Mouse (Mus musculus): ENCODE results near the gene 4930404H24Rik. TPM values are rescaled to one million over a fixed set of nuclear protein-coding genes. Genes with fewer than 3 reads are reported as not detected.

4930404H24Rik gene
- polyA plus RNA-seq, 1 experiment from 2014 or later = not detected

DNA sequence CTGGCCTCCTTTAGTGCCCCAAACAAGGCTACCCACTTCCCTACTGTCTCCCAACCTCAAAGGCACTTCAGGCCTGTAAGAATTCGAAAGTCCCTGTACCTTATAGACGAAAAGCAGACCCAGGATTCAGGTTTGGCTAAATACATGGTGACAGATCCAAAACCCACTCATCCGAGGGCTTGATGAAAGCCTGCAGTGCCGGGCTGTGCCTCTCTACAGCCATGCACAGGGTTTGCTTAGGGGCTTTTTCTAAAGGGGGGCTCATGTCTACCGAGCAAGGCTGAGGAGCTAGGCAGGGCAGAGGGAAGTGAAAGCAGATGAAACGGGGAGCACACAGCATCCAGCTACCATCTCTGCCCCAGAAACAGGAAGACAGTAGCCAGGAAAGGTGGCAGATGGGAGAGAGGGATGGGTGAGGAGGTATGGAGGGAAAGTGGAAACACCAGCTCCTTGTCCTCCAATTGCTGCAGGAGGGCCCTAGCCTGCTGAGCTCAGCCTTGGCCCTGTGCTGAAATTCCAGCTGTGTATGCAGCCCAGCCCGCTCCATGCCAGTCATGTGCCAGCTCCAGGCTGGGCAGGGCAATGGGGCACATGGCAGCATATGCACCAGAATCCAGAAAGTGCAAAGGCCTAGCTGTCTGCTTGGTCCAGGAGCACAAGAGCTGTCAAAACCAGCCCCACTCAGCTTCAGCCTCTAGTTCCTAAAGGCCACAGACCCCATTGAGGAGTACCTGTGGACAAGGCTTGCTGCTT, 11.3 kb upstream of the 4930404H24Rik start:
- H3K9me3 ChIP-seq (replicated peaks) = no peaks in the 10 kb centered on the region
- H3K4me1 ChIP-seq = peaks cover 50% of the 10 kb centered on the region
- peak overlapping the region; percentile 51 for H3K27ac ChIP-seq
- H3K4me2 ChIP-seq = no peak overlapping the region
- no peak for ATAC-seq
- H3K36me3 ChIP-seq (ENCODE audit: poor library complexity, severe bottlenecking) = no peaks in the 10 kb centered on the region
- no peaks in the 10 kb centered on the region for H3K27me3 ChIP-seq
- H3K4me3 ChIP-seq = no peak overlapping the region
- H3K9ac ChIP-seq = peak overlapping the region; percentile 30; the same call in 1 of the 2 replicates
- WGBS = 66% methylated on average over 7 of the region's 7 CpGs

DNA sequence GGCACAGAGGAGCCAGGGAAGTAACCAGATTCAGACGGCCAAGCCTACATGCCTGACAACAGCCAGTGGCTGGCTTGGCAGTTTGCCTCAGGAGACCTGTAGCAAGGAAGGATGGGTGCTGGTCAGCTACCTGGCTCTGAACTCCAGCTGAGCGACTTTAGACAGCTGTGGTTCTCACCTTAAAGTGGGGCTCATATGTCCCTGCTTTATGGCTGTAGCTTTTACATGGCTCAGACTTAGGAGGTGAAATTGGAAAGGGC, 10.8 kb upstream of the 4930404H24Rik start:
- no peak for ATAC-seq
- no peak overlapping the region for H3K4me3 ChIP-seq
- peak overlapping the region; percentile 51; the same call in 1 of the 2 replicates for H3K27ac ChIP-seq
- peak overlapping the region; percentile 30; the same call in 1 of the 2 replicates for H3K9ac ChIP-seq
- 78% methylated on average over 2 of the region's 2 CpGs for WGBS
- H3K9me3 ChIP-seq (replicated peaks) = no peaks in the 10 kb centered on the region
- H3K4me1 ChIP-seq = peaks cover 45% of the 10 kb centered on the region
- no peaks in the 10 kb centered on the region for H3K27me3 ChIP-seq
- H3K4me2 ChIP-seq = no peak overlapping the region
- H3K36me3 ChIP-seq (ENCODE audit: poor library complexity, severe bottlenecking) = no peaks in the 10 kb centered on the region

DNA sequence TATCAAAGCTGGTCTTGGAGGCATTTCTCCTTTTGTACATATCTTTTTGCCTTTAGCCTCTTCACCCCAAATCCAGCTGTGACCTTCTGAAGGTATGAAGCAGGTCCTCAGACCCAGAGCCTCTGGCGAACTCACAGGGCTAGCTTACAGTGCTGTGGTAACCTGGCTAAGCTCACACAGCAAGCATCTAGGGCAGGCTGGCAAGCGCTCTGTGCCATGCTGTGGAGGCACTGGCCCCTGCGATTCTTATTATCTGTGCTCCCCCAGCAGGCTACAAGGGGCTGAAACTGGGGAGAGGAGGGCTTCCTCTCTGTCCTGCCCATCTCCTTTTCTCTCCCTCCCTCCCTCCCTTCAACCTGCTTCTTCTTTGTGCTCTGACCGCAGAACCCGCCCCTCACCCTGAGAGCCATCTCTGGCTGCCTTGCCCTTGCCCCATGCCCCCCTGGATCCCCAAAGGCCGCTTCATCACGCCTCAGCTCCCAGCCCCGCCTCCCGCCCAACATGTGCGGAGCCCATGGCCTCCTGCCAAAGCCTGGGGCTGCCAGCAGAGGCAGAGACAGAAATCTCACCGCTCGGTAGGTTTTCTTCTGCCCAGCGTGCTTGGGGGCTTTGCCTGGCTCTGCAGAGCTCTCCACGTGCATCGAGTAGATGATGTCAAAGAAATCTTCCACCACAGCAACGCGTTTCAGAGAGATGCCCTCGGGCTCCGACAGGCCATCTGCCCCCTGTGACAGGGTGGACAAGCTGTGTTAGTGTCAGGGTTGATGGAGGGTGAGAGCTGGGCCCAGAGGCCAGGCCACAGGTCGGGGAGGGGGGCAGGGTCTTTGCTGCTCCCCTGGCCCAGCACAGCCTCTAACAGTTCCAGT, 9.2 kb upstream of the 4930404H24Rik start:
- peak overlapping the region; percentile 54 for H3K9ac ChIP-seq
- H3K4me1 ChIP-seq = peaks cover 45% of the 10 kb centered on the region
- H3K27me3 ChIP-seq = no peaks in the 10 kb centered on the region
- H3K9me3 ChIP-seq (replicated peaks) = no peaks in the 10 kb centered on the region
- 6% methylated on average over 20 of the region's 20 CpGs for WGBS
- no peaks in the 10 kb centered on the region for H3K36me3 ChIP-seq (ENCODE audit: poor library complexity, severe bottlenecking)
- ATAC-seq = peak; percentile 75
- H3K4me3 ChIP-seq = peak overlapping the region; percentile 7; the same call in 1 of the 2 replicates
- H3K27ac ChIP-seq = peak overlapping the region; percentile 98
- H3K4me2 ChIP-seq = peak overlapping the region; percentile 48

DNA sequence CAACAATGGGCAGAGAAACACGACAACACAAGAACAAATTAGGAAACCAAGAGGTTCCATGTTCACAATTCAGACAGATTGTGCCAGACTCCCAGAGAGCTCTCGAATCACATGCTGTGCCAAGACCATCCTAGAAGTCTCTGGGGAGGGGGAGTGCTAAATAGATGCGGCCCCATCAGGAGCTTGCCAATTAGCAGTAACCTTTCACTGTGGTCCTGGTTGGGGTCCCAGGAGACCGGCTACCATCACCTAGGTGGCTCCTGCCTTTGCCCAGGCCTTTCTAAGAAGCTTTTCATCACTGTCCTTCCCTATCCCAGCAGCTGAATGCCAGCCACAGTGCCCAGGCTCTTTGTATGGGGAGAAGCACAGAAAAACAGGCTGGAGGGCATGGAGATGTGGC, 8.5 kb upstream of the 4930404H24Rik start:
- H3K9ac ChIP-seq = peak overlapping the region; percentile 54
- peaks cover 45% of the 10 kb centered on the region for H3K4me1 ChIP-seq
- no peak overlapping the region for H3K4me3 ChIP-seq
- peak; percentile 52 for ATAC-seq
- H3K27ac ChIP-seq = peak overlapping the region; percentile 98
- 21% methylated on average over 4 of the region's 4 CpGs for WGBS
- no peaks in the 10 kb centered on the region for H3K9me3 ChIP-seq (replicated peaks)
- peak overlapping the region; percentile 48 for H3K4me2 ChIP-seq
- no peaks in the 10 kb centered on the region for H3K36me3 ChIP-seq (ENCODE audit: poor library complexity, severe bottlenecking)
- H3K27me3 ChIP-seq = no peaks in the 10 kb centered on the region

DNA sequence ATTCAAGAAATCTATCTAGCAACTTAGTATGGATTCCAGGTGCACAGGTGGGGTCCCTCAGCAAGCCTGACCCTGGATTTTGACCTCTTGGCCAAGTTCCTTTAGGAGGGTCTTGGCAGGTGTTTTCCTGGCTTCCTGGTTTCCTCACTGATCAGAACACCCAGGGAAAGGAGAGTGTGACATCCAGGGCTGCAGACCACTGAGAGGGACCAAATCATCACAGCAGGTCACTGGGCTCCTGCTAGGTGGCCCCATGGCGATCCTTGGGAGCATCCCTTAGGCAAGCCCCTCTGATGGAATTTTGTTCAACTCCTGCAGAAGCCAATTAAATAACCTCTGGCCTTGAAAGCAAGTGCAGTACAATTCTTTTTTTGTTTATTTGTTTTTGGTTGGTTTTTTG, 2.5 kb upstream of the 4930404H24Rik start:
- no peak overlapping the region for H3K4me3 ChIP-seq
- no peak overlapping the region for H3K4me2 ChIP-seq
- peaks cover 44% of the 10 kb centered on the region for H3K4me1 ChIP-seq
- H3K36me3 ChIP-seq (ENCODE audit: poor library complexity, severe bottlenecking) = no peaks in the 10 kb centered on the region
- 0 out of 2 replicates have a peak, but pooled peaks cover 6% of the 10 kb centered on the region for H3K27me3 ChIP-seq
- H3K9me3 ChIP-seq (replicated peaks) = no peaks in the 10 kb centered on the region
- no peak overlapping the region for H3K27ac ChIP-seq
- no peak for ATAC-seq
- 77% methylated on average over 1 of the region's 1 CpGs for WGBS
- no peak overlapping the region for H3K9ac ChIP-seq

DNA sequence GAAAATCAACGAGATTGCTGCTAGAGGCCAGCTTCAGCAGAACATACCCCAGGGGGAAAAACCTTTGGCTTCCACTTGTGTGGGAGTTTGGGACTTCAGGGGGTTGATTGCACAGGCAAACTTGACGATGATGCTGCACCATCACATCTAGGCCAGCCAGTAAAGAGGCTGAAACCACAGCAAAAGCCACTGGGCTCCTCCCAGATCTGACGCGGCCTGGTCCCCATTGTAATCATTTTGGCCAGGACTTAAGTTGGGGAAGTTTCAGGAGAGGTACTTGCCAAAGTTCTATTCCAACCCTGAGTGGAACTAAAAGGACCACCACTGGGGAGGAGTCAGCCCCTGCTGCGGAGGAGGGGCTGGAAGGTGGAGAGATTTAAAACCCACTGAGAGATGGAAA, 1.6 kb upstream of the 4930404H24Rik start:
- WGBS = 19% methylated on average over 5 of the region's 5 CpGs
- Histone ChIP-seq H3K9ac (peak overlapping the region; percentile 76; the same call in 1 of the 2 replicates), H3K27ac (peak overlapping the region; percentile 96), H3K36me3 (ENCODE audit: poor library complexity, severe bottlenecking) (no peaks in the 10 kb centered on the region), H3K4me3 (peak overlapping the region; percentile 51; the same call in 1 of the 2 replicates), H3K4me2 (peak overlapping the region; percentile 81), H3K9me3 (replicated peaks) (no peaks in the 10 kb centered on the region), H3K4me1 (peaks cover 42% of the 10 kb centered on the region), H3K27me3 (0 out of 2 replicates have a peak, but pooled peaks cover 8% of the 10 kb centered on the region)
- no peak for ATAC-seq

DNA sequence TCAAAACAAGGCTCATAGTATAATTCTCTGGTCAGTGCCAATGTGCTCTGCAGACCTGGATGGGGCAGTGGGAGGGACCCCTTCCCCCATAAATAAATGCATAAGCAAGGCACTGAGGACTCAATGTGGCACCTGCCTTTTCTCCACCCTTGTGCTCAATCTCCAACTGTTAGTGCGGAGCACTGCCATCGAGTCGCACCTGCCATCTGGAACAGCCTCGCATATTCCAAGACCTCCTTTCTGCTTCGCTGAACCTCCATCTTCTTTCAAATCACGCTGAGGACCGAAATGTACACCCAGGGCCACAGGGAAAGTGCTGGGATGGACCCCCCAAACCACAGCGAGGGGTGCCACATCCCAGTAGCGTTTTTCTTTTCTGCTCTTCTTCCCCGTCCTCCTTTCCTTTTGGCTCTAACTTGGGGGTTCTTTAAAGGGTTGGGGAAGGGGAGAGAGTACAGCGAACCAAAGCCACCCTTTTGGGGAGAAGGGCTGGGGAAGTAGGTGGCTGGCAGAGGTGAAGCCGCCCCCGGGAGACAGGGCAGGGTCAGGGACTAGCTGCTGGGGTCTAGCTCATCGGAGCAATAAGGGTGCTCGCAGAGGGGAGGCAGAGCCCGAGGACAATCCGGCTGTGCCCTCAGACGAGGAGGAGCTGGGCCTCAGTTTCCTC, 945 bp upstream of the 4930404H24Rik start:
- peak overlapping the region; percentile 76 for H3K9ac ChIP-seq
- H3K4me2 ChIP-seq = peak overlapping the region; percentile 81
- peak overlapping the region; percentile 96 for H3K27ac ChIP-seq
- peak; percentile 5; the same call in 1 of the 2 replicates for ATAC-seq
- WGBS = 5% methylated on average over 18 of the region's 18 CpGs
- H3K27me3 ChIP-seq = 0 out of 2 replicates have a peak, but pooled peaks cover 8% of the 10 kb centered on the region
- H3K4me3 ChIP-seq = peak overlapping the region; percentile 51
- H3K9me3 ChIP-seq (replicated peaks) = no peaks in the 10 kb centered on the region
- no peaks in the 10 kb centered on the region for H3K36me3 ChIP-seq (ENCODE audit: poor library complexity, severe bottlenecking)
- peaks cover 49% of the 10 kb centered on the region for H3K4me1 ChIP-seq

DNA sequence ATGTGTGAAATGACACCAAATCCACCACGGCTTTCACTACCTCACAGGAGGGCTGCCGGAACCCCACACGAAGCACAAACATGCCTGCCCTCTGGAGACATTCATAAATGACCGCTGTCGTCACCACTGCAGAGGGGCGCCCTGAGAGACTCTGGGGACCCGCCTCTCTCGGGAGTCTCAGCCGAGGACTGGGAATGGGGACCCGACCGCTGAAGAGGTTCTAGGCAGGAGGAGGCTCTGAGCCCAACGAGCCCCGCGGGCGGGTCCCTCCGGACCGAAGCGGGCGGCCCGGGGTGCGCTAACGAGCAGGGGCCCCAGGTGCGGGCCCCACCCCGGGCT, 442 bp upstream of the 4930404H24Rik start:
- H3K4me2 ChIP-seq = peak overlapping the region; percentile 81
- H3K9ac ChIP-seq = peak overlapping the region; percentile 76
- H3K4me1 ChIP-seq = peaks cover 54% of the 10 kb centered on the region
- H3K27ac ChIP-seq = peak overlapping the region; percentile 96
- peak overlapping the region; percentile 51 for H3K4me3 ChIP-seq
- WGBS = under 1% methylated on average over 22 of the region's 24 CpGs
- H3K9me3 ChIP-seq (replicated peaks) = no peaks in the 10 kb centered on the region
- H3K36me3 ChIP-seq (ENCODE audit: poor library complexity, severe bottlenecking) = no peaks in the 10 kb centered on the region
- ATAC-seq = peak; percentile 40
- 0 out of 2 replicates have a peak, but pooled peaks cover 8% of the 10 kb centered on the region for H3K27me3 ChIP-seq

DNA sequence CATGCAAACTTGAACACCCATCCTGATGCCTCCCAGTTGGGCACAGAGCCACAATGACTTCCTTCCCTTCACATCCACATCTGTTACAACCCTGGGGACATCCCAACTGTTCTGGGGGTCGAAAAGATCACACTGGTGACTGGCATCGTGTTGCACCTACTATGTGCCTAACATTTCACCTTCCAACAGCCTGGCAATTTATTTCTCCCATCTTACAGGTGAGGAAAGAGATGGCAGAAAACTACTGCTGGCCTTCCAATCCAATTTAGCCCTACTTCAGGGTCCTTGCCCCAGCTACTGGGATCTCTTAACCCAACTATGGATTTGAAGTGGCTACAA, 772 bp downstream of the 4930404H24Rik start:
- Histone ChIP-seq H3K27ac (peak overlapping the region; percentile 96), H3K4me2 (peak overlapping the region; percentile 81), H3K36me3 (ENCODE audit: poor library complexity, severe bottlenecking) (no peaks in the 10 kb centered on the region), H3K4me3 (peak overlapping the region; percentile 51), H3K9me3 (replicated peaks) (no peaks in the 10 kb centered on the region), H3K9ac (peak overlapping the region; percentile 76), H3K4me1 (peaks cover 66% of the 10 kb centered on the region), H3K27me3 (0 out of 2 replicates have a peak, but pooled peaks cover 8% of the 10 kb centered on the region)
- ATAC-seq = no peak
- 32% methylated on average over 2 of the region's 2 CpGs for WGBS

DNA sequence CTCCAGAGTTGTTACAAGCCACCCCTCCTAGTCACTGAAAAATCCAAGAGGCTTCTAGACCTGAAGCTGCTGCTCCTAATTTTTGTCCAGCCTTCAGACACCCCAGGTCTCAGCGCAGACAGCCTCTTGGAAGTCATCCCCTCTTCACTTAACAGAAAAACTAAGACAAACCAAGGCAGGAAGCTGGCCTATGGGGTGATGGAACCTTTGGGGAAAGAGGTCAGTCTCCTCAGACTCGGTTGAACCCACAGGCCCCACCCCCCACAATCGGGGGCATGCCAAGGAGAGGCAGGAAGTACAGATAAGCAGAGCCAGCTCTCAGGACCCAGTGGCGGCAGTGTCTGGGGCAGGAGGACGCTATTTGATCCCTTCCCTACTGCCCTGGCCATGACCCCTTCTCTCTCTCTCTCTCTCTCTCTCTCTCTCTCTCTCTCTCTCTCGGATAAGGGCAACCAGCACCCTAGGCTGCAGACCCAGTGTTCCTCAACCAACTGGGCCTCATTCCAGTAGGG, 1.2 kb downstream of the 4930404H24Rik start:
- Histone ChIP-seq H3K9ac (peak overlapping the region; percentile 41; the same call in 1 of the 2 replicates), H3K27ac (peak overlapping the region; percentile 96), H3K4me2 (peak overlapping the region; percentile 81), H3K9me3 (replicated peaks) (no peaks in the 10 kb centered on the region), H3K4me3 (no peak overlapping the region), H3K36me3 (ENCODE audit: poor library complexity, severe bottlenecking) (no peaks in the 10 kb centered on the region), H3K4me1 (peaks cover 66% of the 10 kb centered on the region), H3K27me3 (0 out of 2 replicates have a peak, but pooled peaks cover 8% of the 10 kb centered on the region)
- ATAC-seq = no peak
- 19% methylated on average over 6 of the region's 6 CpGs for WGBS

DNA sequence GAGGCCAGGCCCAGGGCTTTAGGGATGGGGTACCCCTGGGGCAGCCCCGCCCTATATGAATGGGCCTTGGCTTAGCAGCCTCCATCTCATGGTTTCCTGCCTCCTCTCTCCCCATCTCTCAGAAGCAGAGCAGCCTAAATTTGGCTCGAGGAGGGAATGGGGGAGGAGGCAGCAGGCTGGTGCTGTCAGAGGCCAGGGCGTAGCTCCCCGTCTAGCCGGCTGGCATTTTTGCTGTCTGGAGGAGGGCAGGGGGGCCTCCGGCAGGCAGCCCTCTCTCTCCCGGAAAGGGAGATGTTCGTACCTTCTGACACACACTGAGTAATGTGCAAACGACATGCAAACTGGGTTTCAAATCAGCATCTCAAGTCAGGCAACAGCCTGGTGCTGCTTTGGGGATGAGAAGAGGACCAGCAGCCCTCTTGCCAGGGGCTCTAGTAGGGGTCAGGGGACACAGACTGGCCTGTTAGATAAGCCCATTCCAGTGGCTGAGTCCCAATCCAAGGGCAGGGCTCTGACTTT, 1.8 kb downstream of the 4930404H24Rik start:
- 27% methylated on average over 9 of the region's 9 CpGs for WGBS
- Histone ChIP-seq H3K9me3 (replicated peaks) (no peaks in the 10 kb centered on the region), H3K9ac (peak overlapping the region; percentile 41; the same call in 1 of the 2 replicates), H3K4me3 (no peak overlapping the region), H3K36me3 (ENCODE audit: poor library complexity, severe bottlenecking) (no peaks in the 10 kb centered on the region), H3K4me2 (peak overlapping the region; percentile 18), H3K27ac (peak overlapping the region; percentile 96), H3K4me1 (peaks cover 66% of the 10 kb centered on the region), H3K27me3 (0 out of 2 replicates have a peak, but pooled peaks cover 8% of the 10 kb centered on the region)
- ATAC-seq = no peak

Measured in forebrain, embryonic 13.5 days (tissue).